9 mouse cellular contexts compared by ENCODE assay signal in genomic region chr4:117210147-117211074, GRCm38 (mm10). TPM values are rescaled to one million over a fixed set of nuclear protein-coding genes. Genes with fewer than 3 reads are reported as not detected.
DNase-seq lines count a peak whose midpoint lies in the region; ATAC-seq and TF ChIP-seq lines count a peak whose summit lies in the region.
"Had no signal": no experiment of that assay in that cellular context is flagged by ENCODE, and none has a peak within 500 bp of the region (broad histone marks: within the 10 kb centered on the region; RNA-seq: fewer than 3 reads in every experiment).

No protein-coding gene starts in this region.

- TF ChIP-seq CTCF in forebrain, postnatal 0 days (IDR thresholded peaks at IDR 0.05; ENCODE audit: low read depth) = peak; percentile 74

- peak; percentile 74 for ATAC-seq in forebrain, postnatal 0 days
- peak; percentile 87 for ATAC-seq in inflammation-experienced regulatory T-cells, adult 6 months
- ATAC-seq in limb, embryonic 14.5 days (ENCODE audit: low FRiP score, low read depth) = peak; percentile 75; the same call in 1 of the 2 replicates
- ATAC-seq in stomach, embryonic 16.5 days (ENCODE audit: insufficient read depth, low FRiP score) = 0 out of 2 replicates have a peak, but pooled peaks have one; percentile 53

- H3K9me3 ChIP-seq in forebrain, postnatal 0 days (ENCODE audit: low read length) = no peaks in the 10 kb centered on the region
- H3K9me3 ChIP-seq in limb, embryonic 14.5 days (ENCODE audit: control insufficient read depth, low read length) = no peaks in the 10 kb centered on the region
- H3K9me3 ChIP-seq in stomach, embryonic 16.5 days (replicated peaks; ENCODE audit: control insufficient read depth, low read length) = no peaks in the 10 kb centered on the region

- no peak overlapping the region; the same call in 1 of the 2 replicates for H3K9ac ChIP-seq in forebrain, postnatal 0 days
- no peak overlapping the region for H3K9ac ChIP-seq in limb, embryonic 14.5 days (ENCODE audit: low read depth, low read length, severe bottlenecking)
- no peak overlapping the region for H3K9ac ChIP-seq in stomach, embryonic 16.5 days (ENCODE audit: low read length)

- no peak overlapping the region for H3K4me2 ChIP-seq in forebrain, postnatal 0 days (ENCODE audit: low read depth)
- no peak overlapping the region for H3K4me2 ChIP-seq in limb, embryonic 14.5 days (replicated peaks; ENCODE audit: low read depth, low read length, severe bottlenecking)
- peak overlapping the region; percentile 27 for H3K4me2 ChIP-seq in stomach, embryonic 16.5 days (ENCODE audit: low read depth, low read length)

- H3K4me3 ChIP-seq in forebrain, postnatal 0 days (ENCODE audit: low read depth, low read length) = no peak overlapping the region
- no peak overlapping the region for H3K4me3 ChIP-seq in limb, embryonic 14.5 days (replicated peaks; ENCODE audit: low read length)
- no peak overlapping the region for H3K4me3 ChIP-seq in stomach, embryonic 16.5 days (replicated peaks; ENCODE audit: low read length)
- H3K4me3 ChIP-seq: erythroblast, embryonic 14.5 days had no signal

- no peaks in the 10 kb centered on the region for H3K4me1 ChIP-seq in forebrain, postnatal 0 days (ENCODE audit: insufficient read depth)
- no peaks in the 10 kb centered on the region for H3K4me1 ChIP-seq in limb, embryonic 14.5 days (ENCODE audit: control insufficient read depth, insufficient read depth, low read length)
- H3K4me1 ChIP-seq in stomach, embryonic 16.5 days (ENCODE audit: control insufficient read depth, insufficient read depth, low read length) = no peaks in the 10 kb centered on the region; the same call in 1 of the 2 replicates

- no peak overlapping the region for H3K27ac ChIP-seq in forebrain, postnatal 0 days (ENCODE audit: low read depth, low read length)
- H3K27ac ChIP-seq in limb, embryonic 14.5 days (replicated peaks; ENCODE audit: low read depth, low read length) = no peak overlapping the region; the same call in 1 of the 2 replicates
- H3K27ac ChIP-seq in stomach, embryonic 16.5 days (ENCODE audit: low read length) = no peak overlapping the region

- peak; percentile 79 for DNase-seq in layer of hippocampus, adult 11-12 months (ENCODE audit: low spot score)
- no peak for DNase-seq in layer of hippocampus, adult 9-10 months (ENCODE audit: low spot score)
- DNase-seq in cerebellum, adult 8-10 months = peak; percentile 56
- DNase-seq in forebrain, postnatal 0 days = peak; percentile 82
- DNase-seq in limb, embryonic 14.5 days (ENCODE audit: low spot score) = peak; percentile 78
- peak; percentile 52 to 77 for DNase-seq in monocyte, adult 2 months (ENCODE audit: low read depth in 1 of 2, low spot score in 2 of 2)

- H3K36me3 ChIP-seq in forebrain, postnatal 0 days (ENCODE audit: insufficient read depth) = no peaks in the 10 kb centered on the region
- H3K36me3 ChIP-seq in limb, embryonic 14.5 days (ENCODE audit: control insufficient read depth, insufficient read depth, low read length) = no peaks in the 10 kb centered on the region
- H3K36me3 ChIP-seq in stomach, embryonic 16.5 days (ENCODE audit: control insufficient read depth, insufficient read depth, low read length) = no peaks in the 10 kb centered on the region

- 2% methylated on average over 20 of the region's 20 CpGs for WGBS in forebrain, postnatal 0 days
- 6% methylated on average over 20 of the region's 20 CpGs for WGBS in limb, embryonic 14.5 days
- WGBS in stomach, embryonic 16.5 days = 6% methylated on average over 20 of the region's 20 CpGs

- TF ChIP-seq POLR2A in limb, embryonic 14.5 days (IDR thresholded peaks at IDR 0.05; ENCODE audit: borderline replicate concordance, extremely low read depth, insufficient read depth, insufficient read length) = no peak

- H3K27me3 ChIP-seq in forebrain, postnatal 0 days (ENCODE audit: insufficient read depth, low read length) = no peaks in the 10 kb centered on the region
- H3K27me3 ChIP-seq in limb, embryonic 14.5 days (ENCODE audit: control insufficient read depth, insufficient read depth, low read length) = no peaks in the 10 kb centered on the region
- H3K27me3 ChIP-seq in stomach, embryonic 16.5 days (ENCODE audit: control insufficient read depth, insufficient read depth, low read length) = no peaks in the 10 kb centered on the region

RNA-seq across cellular contexts. Expression of gene Kif2c, which starts 28.0 kb away (rescaled TPM):
- total RNA-seq in forebrain, postnatal 0 days (2014; rRNA removed) = 4.2 and 9.1 TPM in 2 replicates
- 4.4 and 5.0 TPM in 2 replicates for polyA plus RNA-seq in forebrain, postnatal 0 days (2015; fragmentation: Nextera tagmentation; extraction: Ambion mirVana)
- polyA plus RNA-seq in inflammation-experienced regulatory T-cells, adult 6 months (2017; shearing (Covaris generic)) = 10 to 100 TPM in 1 of 3 experiments, 1 to 10 TPM in 2; 1.9 to 35.0 (median 5.5) TPM
- 30.4 and 36.9 TPM in 2 replicates for polyA plus RNA-seq in limb, embryonic 14.5 days (2012; rRNA removed)
- 43.3 and 50.9 TPM in 2 replicates for polyA plus RNA-seq in limb, embryonic 14.5 days (2014; fragmentation: Nextera tagmentation; extraction: Ambion mirVana)
- 42.4 and 44.3 TPM in 2 replicates for polyA plus RNA-seq in stomach, embryonic 16.5 days (2015; fragmentation: Nextera tagmentation; extraction: Ambion mirVana)

RNA-seq across cellular contexts. Expression of gene Tmem53, which starts 41.3 kb away (rescaled TPM):
- total RNA-seq in forebrain, postnatal 0 days (2014; rRNA removed) = 9.8 and 11.6 TPM in 2 replicates
- 10.5 and 12.4 TPM in 2 replicates for polyA plus RNA-seq in forebrain, postnatal 0 days (2015; fragmentation: Nextera tagmentation; extraction: Ambion mirVana)
- polyA plus RNA-seq in inflammation-experienced regulatory T-cells, adult 6 months (2017; shearing (Covaris generic)) = under 1 TPM in 2 of 3 experiments, not detected in 1; 0.40 to 0.98 TPM
- polyA plus RNA-seq in limb, embryonic 14.5 days (2012; rRNA removed) = 7.7 and 11.2 TPM in 2 replicates
- polyA plus RNA-seq in limb, embryonic 14.5 days (2014; fragmentation: Nextera tagmentation; extraction: Ambion mirVana) = 10.5 and 12.0 TPM in 2 replicates
- 14.2 and 14.6 TPM in 2 replicates for polyA plus RNA-seq in stomach, embryonic 16.5 days (2015; fragmentation: Nextera tagmentation; extraction: Ambion mirVana)

RNA-seq across cellular contexts. Expression of gene Armh1, which starts 41.5 kb away (rescaled TPM):
- 1.5 and 1.8 TPM in 2 replicates for total RNA-seq in forebrain, postnatal 0 days (2014; rRNA removed)
- 2.0 and 2.5 TPM in 2 replicates for polyA plus RNA-seq in forebrain, postnatal 0 days (2015; fragmentation: Nextera tagmentation; extraction: Ambion mirVana)
- polyA plus RNA-seq in inflammation-experienced regulatory T-cells, adult 6 months (2017; shearing (Covaris generic)) = not detected
- polyA plus RNA-seq in limb, embryonic 14.5 days (2012; rRNA removed) = 1.4 and 1.9 TPM in 2 replicates
- polyA plus RNA-seq in limb, embryonic 14.5 days (2014; fragmentation: Nextera tagmentation; extraction: Ambion mirVana) = 0.40 and 1.3 TPM in 2 replicates
- 0.32 and 0.61 TPM in 2 replicates for polyA plus RNA-seq in stomach, embryonic 16.5 days (2015; fragmentation: Nextera tagmentation; extraction: Ambion mirVana)
- polyA plus RNA-seq: erythroblast, embryonic 14.5 days had no signal

RNA-seq across cellular contexts. Expression of gene Rps8, which starts 54.4 kb away (rescaled TPM):
- 784 and 1,295 TPM in 2 replicates for total RNA-seq in forebrain, postnatal 0 days (2014; rRNA removed)
- polyA plus RNA-seq in forebrain, postnatal 0 days (2015; fragmentation: Nextera tagmentation; extraction: Ambion mirVana) = 481 and 630 TPM in 2 replicates
- polyA plus RNA-seq in inflammation-experienced regulatory T-cells, adult 6 months (2017; shearing (Covaris generic)) = 100 to 1,000 TPM; 670 to 888 (median 878) TPM
- 1,144 and 1,706 TPM in 2 replicates for polyA plus RNA-seq in limb, embryonic 14.5 days (2012; rRNA removed)
- polyA plus RNA-seq in limb, embryonic 14.5 days (2014; fragmentation: Nextera tagmentation; extraction: Ambion mirVana) = 1,276 and 1,329 TPM in 2 replicates
- 671 and 829 TPM in 2 replicates for polyA plus RNA-seq in stomach, embryonic 16.5 days (2015; fragmentation: Nextera tagmentation; extraction: Ambion mirVana)
